Mouse (Mus musculus) hindbrain, embryonic 14.5 days (tissue): ENCODE results near the gene Spc25. TPM values are rescaled to one million over a fixed set of nuclear protein-coding genes. Genes with fewer than 3 reads are reported as not detected.

Experiments used
- ATAC-seq: fragments of 200-750 bp; cut with Nextera tagmentation; 2 replicates; pipeline ENCODE4 v1.8.0; 2017; ENCODE audit warnings: moderate number of reproducible peaks, mild to moderate bottlenecking, moderate TSS enrichment, moderate library complexity; ENCODE audit not compliant: low FRiP score
- DNase-seq: peaks from one replicate; pipeline ENCODE4 v3.0.0-alpha.2; 2015; ENCODE audit warnings: low spot score
- H3K27ac ChIP-seq: fragments of 300-500 bp; sonication (generic); 2 replicates; pipeline ENCODE4 v1.5.1; 2014; ENCODE audit warnings: mild to moderate bottlenecking, moderate library complexity
- H3K27me3 ChIP-seq: fragments of 300-500 bp; sonication (generic); 2 replicates; pipeline ENCODE4 v1.6.1; 2014; ENCODE audit warnings: mild to moderate bottlenecking, low read length, mixed read lengths; ENCODE audit not compliant: control insufficient read depth, insufficient read depth
- H3K36me3 ChIP-seq: fragments of 300-500 bp; sonication (generic); replicated peaks from 2 replicates; pipeline ENCODE4 v1.6.1; 2014; ENCODE audit not compliant: control insufficient read depth, insufficient read depth
- H3K4me1 ChIP-seq: fragments of 300-500 bp; sonication (generic); replicated peaks from 2 replicates; pipeline ENCODE4 v1.6.1; 2014; ENCODE audit warnings: antibody characterized with exemption, low read length, mixed read lengths; ENCODE audit not compliant: control insufficient read depth, insufficient read depth
- H3K4me2 ChIP-seq: fragments of 300-500 bp; sonication (generic); replicated peaks from 2 replicates; pipeline ENCODE4 v1.6.1; 2014; ENCODE audit warnings: mild to moderate bottlenecking, moderate library complexity
- H3K4me3 ChIP-seq: fragments of 300-500 bp; sonication (generic); replicated peaks from 2 replicates; pipeline ENCODE4 v1.5.1; 2014; ENCODE audit warnings: mild to moderate bottlenecking, low read length
- H3K9ac ChIP-seq: fragments of 300-500 bp; sonication (generic); 2 replicates; pipeline ENCODE4 v1.6.1; 2014
- H3K9me3 ChIP-seq: fragments of 300-500 bp; sonication (generic); 2 replicates; pipeline ENCODE4 v1.6.1; 2016; ENCODE audit warnings: low read length; ENCODE audit not compliant: control insufficient read depth
- WGBS: fragments of 180-500 bp; shearing (Covaris S2); extraction: QIAGEN DNeasy Blood & Tissue Kit; methylation state at CpG from one replicate; pipeline ENCODE4 v1.1.7; 2014; 5-methylcytosine and 5-hydroxymethylcytosine counted together
- polyA plus RNA-seq: library from polyadenylated mRNA; unstranded; fragments of >200 nt; fragmentation: Nextera tagmentation; extraction: Ambion mirVana; gene quantifications from 2 replicates; pipeline ENCODE4 v1.2.1, GENCODE M21; 2014

Gene Spc25
- 27.1 and 35.9 TPM in 2 replicates for polyA plus RNA-seq

- Histone ChIP-seq H3K4me1 (no peaks in the 10 kb centered on the region; the same call in 1 of the 2 replicates), H3K36me3 (no peaks in the 10 kb centered on the region), H3K9me3 (no peaks in the 10 kb centered on the region), H3K4me2 (peak within 1 kb of the TSS; percentile 83), H3K4me3 (peak within 1 kb of the TSS; percentile 68), H3K27ac (no peak within 1 kb of the TSS), H3K27me3 (no peaks in the 10 kb centered on the region), H3K9ac (peak within 1 kb of the TSS; percentile 50)
- DNase-seq: peak; percentile 90
- peak; percentile 99 for ATAC-seq
- whole genome bisulfite sequencing: under 1% methylated on average over 46 of the region's 46 CpGs
Measured at GRCm38 (mm10) chr2:69205791-69206351, at the start of gene Spc25. TSS of gene Spc25 (minus strand) at chr2:69206194.

GRCm38 (mm10) chr2:69248221-69248755 lies 42.3 kb upstream of the Spc25 start:
- Histone ChIP-seq H3K4me3 (no peak overlapping the region), H3K27ac (no peak overlapping the region), H3K27me3 (no peaks in the 10 kb centered on the region), H3K9me3 (no peaks in the 10 kb centered on the region), H3K4me2 (no peak overlapping the region), H3K4me1 (peaks cover 7% of the 10 kb centered on the region; the same call in 1 of the 2 replicates), H3K36me3 (no peaks in the 10 kb centered on the region), H3K9ac (no peak overlapping the region)
- ATAC-seq (no peak), DNase-seq (no peak)
- WGBS: 62% methylated on average over 16 of the region's 16 CpGs

GRCm38 (mm10) chr2:69247081-69247480 lies 41.1 kb upstream of the Spc25 start:
- 82% methylated on average over 1 of the region's 1 CpGs for WGBS
- Histone ChIP-seq H3K27me3 (no peaks in the 10 kb centered on the region), H3K27ac (no peak overlapping the region), H3K9ac (no peak overlapping the region), H3K4me1 (peaks cover 7% of the 10 kb centered on the region; the same call in 1 of the 2 replicates), H3K4me2 (no peak overlapping the region), H3K9me3 (no peaks in the 10 kb centered on the region), H3K36me3 (no peaks in the 10 kb centered on the region), H3K4me3 (no peak overlapping the region)
- DNase-seq: no peak
- ATAC-seq: no peak

GRCm38 (mm10) chr2:69244924-69245323 lies 38.9 kb upstream of the Spc25 start:
- DNase-seq (peak; percentile 49), ATAC-seq (no peak)
- Histone ChIP-seq H3K27me3 (no peaks in the 10 kb centered on the region), H3K9ac (no peak overlapping the region), H3K36me3 (no peaks in the 10 kb centered on the region), H3K9me3 (no peaks in the 10 kb centered on the region), H3K27ac (no peak overlapping the region), H3K4me2 (no peak overlapping the region), H3K4me1 (peaks cover 7% of the 10 kb centered on the region; the same call in 1 of the 2 replicates), H3K4me3 (no peak overlapping the region)
- WGBS: 21% methylated on average over 2 of the region's 2 CpGs

- no peak overlapping the region for H3K9ac ChIP-seq
- H3K4me1 ChIP-seq: peaks cover 6% of the 10 kb centered on the region; the same call in 1 of the 2 replicates
- no peak for DNase-seq
- WGBS: 76% methylated on average over 9 of the region's 9 CpGs
- H3K27me3 ChIP-seq: no peaks in the 10 kb centered on the region
- ATAC-seq: no peak
- H3K9me3 ChIP-seq: no peaks in the 10 kb centered on the region
- H3K36me3 ChIP-seq: no peaks in the 10 kb centered on the region
- no peak overlapping the region for H3K4me2 ChIP-seq
- no peak overlapping the region for H3K27ac ChIP-seq
- no peak overlapping the region for H3K4me3 ChIP-seq
Measured at GRCm38 (mm10) chr2:69239315-69239714, 33.3 kb upstream of the Spc25 start.

- H3K4me3 ChIP-seq: no peak overlapping the region
- H3K4me2 ChIP-seq: no peak overlapping the region
- ATAC-seq: no peak; the same call in 1 of the 2 replicates
- no peaks in the 10 kb centered on the region for H3K27me3 ChIP-seq
- H3K4me1 ChIP-seq: peaks cover 6% of the 10 kb centered on the region; the same call in 1 of the 2 replicates
- H3K9ac ChIP-seq: no peak overlapping the region
- H3K36me3 ChIP-seq: no peaks in the 10 kb centered on the region
- H3K27ac ChIP-seq: no peak overlapping the region
- no peaks in the 10 kb centered on the region for H3K9me3 ChIP-seq
- no peak for DNase-seq
- WGBS: 42% methylated on average over 5 of the region's 5 CpGs
Measured at GRCm38 (mm10) chr2:69234976-69235678, 29.1 kb upstream of the Spc25 start.

GRCm38 (mm10) chr2:69232101-69232500 lies 26.1 kb upstream of the Spc25 start:
- no peaks in the 10 kb centered on the region for H3K9me3 ChIP-seq
- no peaks in the 10 kb centered on the region for H3K27me3 ChIP-seq
- H3K9ac ChIP-seq: no peak overlapping the region
- ATAC-seq (no peak), DNase-seq (no peak)
- no peak overlapping the region for H3K4me2 ChIP-seq
- H3K36me3 ChIP-seq: no peaks in the 10 kb centered on the region
- H3K4me1 ChIP-seq: peaks cover 9% of the 10 kb centered on the region; the same call in 1 of the 2 replicates
- no peak overlapping the region for H3K27ac ChIP-seq
- no peak overlapping the region for H3K4me3 ChIP-seq

GRCm38 (mm10) chr2:69230137-69230536 lies 24.1 kb upstream of the Spc25 start:
- Histone ChIP-seq H3K27ac (no peak overlapping the region), H3K4me2 (no peak overlapping the region), H3K4me1 (peaks cover 6% of the 10 kb centered on the region; the same call in 1 of the 2 replicates), H3K9me3 (no peaks in the 10 kb centered on the region), H3K4me3 (no peak overlapping the region), H3K9ac (no peak overlapping the region), H3K27me3 (no peaks in the 10 kb centered on the region), H3K36me3 (no peaks in the 10 kb centered on the region)
- WGBS: 90% methylated on average over 2 of the region's 2 CpGs
- no peak for ATAC-seq
- DNase-seq: no peak

GRCm38 (mm10) chr2:69228635-69229034 lies 22.6 kb upstream of the Spc25 start:
- peak; percentile 55; the same call in 1 of the 2 replicates for ATAC-seq
- H3K4me2 ChIP-seq: no peak overlapping the region
- 53% methylated on average over 6 of the region's 6 CpGs for WGBS
- no peak for DNase-seq
- 0 out of 2 replicates have a peak, but pooled peaks cover 3% of the 10 kb centered on the region for H3K4me1 ChIP-seq
- no peaks in the 10 kb centered on the region for H3K36me3 ChIP-seq
- no peak overlapping the region for H3K4me3 ChIP-seq
- H3K9me3 ChIP-seq: no peaks in the 10 kb centered on the region
- no peaks in the 10 kb centered on the region for H3K27me3 ChIP-seq
- peak overlapping the region; percentile 16; the same call in 1 of the 2 replicates for H3K27ac ChIP-seq
- H3K9ac ChIP-seq: no peak overlapping the region
